Mouse (Mus musculus) lung, embryonic 14.5 days (tissue): ENCODE measurements around the gene Ebna1bp2. TPM values are rescaled to one million over a fixed set of nuclear protein-coding genes. Genes with fewer than 3 reads are reported as not detected.
A peak's percentile ranks its signal among the peaks of the same experiment; 100 is the strongest.

ENCODE experiments used
- ATAC-seq: fragments of 200-750 bp; cut with Nextera tagmentation; 2 replicates; pipeline ENCODE4 v1.8.0; 2017; ENCODE audit warnings: mild to moderate bottlenecking, moderate TSS enrichment, moderate library complexity; ENCODE audit not compliant: insufficient read depth
- DNase-seq: peaks from one replicate; pipeline ENCODE4 v3.0.0-alpha.2; 2015
- H3K27ac ChIP-seq: fragments of 300-500 bp; sonication (generic); 2 replicates; pipeline ENCODE4 v1.5.1; 2014; ENCODE audit warnings: low read depth, mild to moderate bottlenecking, moderate library complexity
- H3K27me3 ChIP-seq: fragments of 300-500 bp; sonication (generic); 2 replicates; pipeline ENCODE4 v1.6.1; 2014; ENCODE audit warnings: low read length, control low read depth; ENCODE audit not compliant: insufficient read depth
- H3K36me3 ChIP-seq: fragments of 300-500 bp; sonication (generic); 2 replicates; pipeline ENCODE4 v1.6.1; 2014; ENCODE audit warnings: control low read depth; ENCODE audit not compliant: insufficient read depth
- H3K4me1 ChIP-seq: fragments of 300-500 bp; sonication (generic); 2 replicates; pipeline ENCODE4 v1.6.1; 2014; ENCODE audit warnings: antibody characterized with exemption, control low read depth; ENCODE audit not compliant: insufficient read depth
- H3K4me2 ChIP-seq: fragments of 300-500 bp; sonication (generic); 2 replicates; pipeline ENCODE4 v1.6.1; 2014; ENCODE audit warnings: mild to moderate bottlenecking
- H3K4me3 ChIP-seq: fragments of 300-500 bp; sonication (generic); 2 replicates; pipeline ENCODE4 v1.5.1; 2014; ENCODE audit warnings: low read depth, low read length
- H3K9ac ChIP-seq: fragments of 300-500 bp; sonication (generic); 2 replicates; pipeline ENCODE4 v1.6.1; 2014
- H3K9me3 ChIP-seq: fragments of 300-500 bp; sonication (generic); 2 replicates; pipeline ENCODE4 v1.6.1; 2016; ENCODE audit warnings: low read depth, low read length, control low read depth
- CTCF ChIP-seq: IDR thresholded peaks from 2 replicates; pipeline ENCODE4 v1.5.1; 2016; ENCODE audit warnings: antibody characterized with exemption, low read depth
- WGBS: fragments of 180-500 bp; shearing (Covaris S2); extraction: QIAGEN DNeasy Blood & Tissue Kit; methylation state at CpG from one replicate; pipeline ENCODE4 v1.1.7; 2014; 5-methylcytosine and 5-hydroxymethylcytosine counted together
- polyA plus RNA-seq: library from polyadenylated mRNA; unstranded; fragments of >200 nt; fragmentation: Nextera tagmentation; extraction: Ambion mirVana; gene quantifications from 2 replicates; pipeline ENCODE4 v1.2.1, GENCODE M21; 2014

The Ebna1bp2 gene
- polyA plus RNA-seq = 161 and 166 TPM in 2 replicates

DNA sequence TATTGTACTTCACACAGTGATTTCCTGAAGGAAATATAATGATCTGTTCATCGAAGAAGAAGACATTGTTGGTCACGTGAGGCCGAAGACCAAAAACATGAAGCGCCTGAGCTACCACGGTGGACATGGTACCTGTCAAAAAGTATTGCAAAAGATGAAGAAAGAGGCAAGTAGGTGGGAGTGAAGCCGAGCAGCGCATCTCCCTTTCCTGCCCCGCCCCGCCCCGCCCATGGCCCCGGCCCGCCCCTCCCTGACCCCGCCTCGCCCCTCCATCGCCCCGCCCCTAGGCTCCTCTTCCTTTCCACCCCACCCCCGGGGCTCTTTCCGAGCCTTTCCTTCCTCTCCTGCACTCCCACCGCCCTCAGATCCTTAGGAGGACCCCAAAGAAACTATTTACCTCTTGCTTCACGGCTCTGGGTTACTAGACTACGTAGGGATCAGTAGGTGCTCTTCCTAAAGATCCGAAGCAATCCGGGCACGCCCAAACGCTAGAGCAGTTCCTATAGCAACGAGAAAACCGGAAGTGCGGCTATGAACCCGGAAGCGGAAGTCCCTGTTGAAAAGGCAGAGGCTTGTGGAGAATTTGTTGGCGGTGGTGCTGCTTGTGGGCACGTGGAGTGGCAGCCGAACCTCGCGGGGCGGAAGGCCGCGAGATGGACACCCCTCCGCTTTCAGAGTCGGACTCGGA is at the start of gene Ebna1bp2, which contains the start of gene Cfap57:
Ebna1bp2 (plus strand) TSS at position 521 of the 688 bp plus-strand sequence.
Cfap57 (minus strand) TSS at position 499 of the 688 bp plus-strand sequence.
- Histone ChIP-seq H3K27me3 (no peaks in the 10 kb centered on the region), H3K27ac (peak within 1 kb of the TSS; percentile 26; the same call in 1 of the 2 replicates), H3K36me3 (peaks cover 27% of the 10 kb centered on the region), H3K4me1 (0 out of 2 replicates have a peak, but pooled peaks cover 2% of the 10 kb centered on the region), H3K4me3 (peak within 1 kb of the TSS; percentile 69), H3K9ac (peak within 1 kb of the TSS; percentile 76), H3K4me2 (peak within 1 kb of the TSS; percentile 91), H3K9me3 (0 out of 2 replicates have a peak, but pooled peaks cover 7% of the 10 kb centered on the region)
- WGBS = under 1% methylated on average over 41 of the region's 41 CpGs
- no peak for TF ChIP-seq CTCF
- ATAC-seq = peak; percentile 94
- DNase-seq = peak; percentile 98

DNA sequence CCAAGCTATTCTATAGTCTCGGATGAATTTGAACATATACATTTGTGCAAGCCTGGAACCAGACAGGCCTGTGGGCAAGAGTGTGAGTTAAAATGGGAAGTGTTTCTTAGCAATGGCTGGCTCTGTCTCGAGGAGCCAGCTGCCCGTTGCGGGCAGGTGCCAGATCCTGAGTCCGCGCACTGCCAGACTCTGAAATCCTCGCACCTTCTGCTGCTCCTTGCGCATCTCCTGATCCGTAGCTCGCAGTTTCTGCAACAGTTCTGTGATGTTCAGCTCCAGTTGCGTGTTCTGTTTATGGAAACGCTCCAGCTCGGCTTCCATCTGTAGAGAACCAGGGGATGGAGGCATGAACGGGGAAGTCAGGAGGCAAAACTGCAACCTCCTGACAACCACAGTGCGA is 49.2 kb upstream of the Ebna1bp2 start:
- Histone ChIP-seq H3K27ac (no peak overlapping the region), H3K4me2 (no peak overlapping the region), H3K4me1 (no peaks in the 10 kb centered on the region), H3K4me3 (no peak overlapping the region), H3K9ac (no peak overlapping the region), H3K27me3 (no peaks in the 10 kb centered on the region), H3K36me3 (no peaks in the 10 kb centered on the region), H3K9me3 (no peaks in the 10 kb centered on the region)
- 70% methylated on average over 15 of the region's 15 CpGs for WGBS
- DNase-seq (no peak), ATAC-seq (no peak)
- TF ChIP-seq CTCF = no peak

DNA sequence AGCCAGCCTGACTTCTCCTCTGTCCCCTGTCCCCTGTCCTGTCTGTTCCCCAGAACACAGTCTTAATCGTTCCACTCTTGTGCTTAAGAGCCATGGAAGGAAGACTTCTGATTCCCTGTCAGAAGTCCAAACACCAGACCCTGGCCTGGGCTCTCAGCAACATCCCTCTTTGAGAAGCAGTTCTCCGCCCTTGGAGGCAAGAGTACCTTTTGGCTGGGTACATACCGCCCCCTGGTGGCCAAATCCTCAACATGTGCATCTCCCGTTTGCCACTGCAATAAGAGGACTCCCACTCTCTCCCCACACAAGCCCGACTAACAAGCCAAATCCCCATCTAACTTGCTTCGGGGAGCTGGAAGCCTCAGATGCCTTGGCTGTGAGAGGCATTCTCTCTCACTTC is 44.5 kb upstream of the Ebna1bp2 start:
- 2% methylated on average over 6 of the region's 6 CpGs for WGBS
- peak; percentile 69 for ATAC-seq
- no peaks in the 10 kb centered on the region for H3K4me1 ChIP-seq

DNA sequence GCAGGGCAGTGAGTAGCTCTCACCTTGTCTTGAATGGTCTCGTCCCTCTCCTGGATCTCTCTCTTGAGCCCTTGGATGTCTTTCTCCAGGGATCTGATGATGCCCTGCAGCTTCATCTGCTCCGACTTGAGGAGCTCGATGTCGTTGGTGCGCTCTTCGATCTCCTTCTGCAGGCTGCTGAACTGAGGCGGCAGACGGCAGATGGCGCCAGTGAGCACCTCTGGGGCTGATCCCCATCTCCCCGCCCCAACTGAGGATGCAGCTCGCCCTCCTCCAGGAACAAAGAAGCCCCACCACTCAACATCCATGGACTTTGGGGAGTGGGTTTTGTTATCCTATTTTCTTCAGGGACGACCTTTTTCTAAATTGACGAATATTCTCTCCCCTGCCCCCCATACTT is 41.3 kb upstream of the Ebna1bp2 start:
- peak; percentile 62 for TF ChIP-seq CTCF
- WGBS = 41% methylated on average over 13 of the region's 13 CpGs
- H3K4me2 ChIP-seq = no peak overlapping the region

More for the DNA sequence above, 44.5 kb upstream of the Ebna1bp2 start:
- Histone ChIP-seq H3K9ac (no peak overlapping the region), H3K4me2 (no peak overlapping the region), H3K27me3 (no peaks in the 10 kb centered on the region), H3K36me3 (no peaks in the 10 kb centered on the region), H3K27ac (no peak overlapping the region), H3K4me3 (no peak overlapping the region), H3K9me3 (no peaks in the 10 kb centered on the region)
- DNase-seq = peak; percentile 94
- peak; percentile 94 for TF ChIP-seq CTCF

DNA sequence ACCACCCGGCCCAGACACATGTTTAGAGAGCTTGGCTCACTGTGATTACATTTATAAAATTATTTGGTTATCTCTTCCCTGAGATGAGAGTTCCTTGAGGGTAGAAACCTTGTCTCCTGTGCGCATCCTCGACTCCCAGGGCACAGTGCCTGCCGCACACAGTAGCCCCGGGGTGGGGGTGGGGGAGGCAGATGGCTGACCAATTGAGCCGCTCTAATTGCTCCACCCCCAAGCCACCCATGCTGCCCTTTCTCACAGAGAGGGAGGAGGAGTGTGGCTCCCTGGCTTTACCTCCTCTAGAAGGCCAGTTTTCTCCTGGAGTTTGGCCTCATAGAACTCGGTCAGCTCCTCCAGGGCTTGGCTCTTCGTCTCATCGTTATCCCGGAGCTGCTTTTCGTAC is 39.1 kb upstream of the Ebna1bp2 start:
- 40% methylated on average over 11 of the region's 11 CpGs for WGBS
- no peak overlapping the region for H3K4me3 ChIP-seq
- no peak for ATAC-seq

More for the DNA sequence above, 41.3 kb upstream of the Ebna1bp2 start:
- DNase-seq = peak; percentile 52
- Histone ChIP-seq H3K27me3 (no peaks in the 10 kb centered on the region), H3K27ac (no peak overlapping the region), H3K9me3 (no peaks in the 10 kb centered on the region), H3K4me3 (no peak overlapping the region), H3K9ac (no peak overlapping the region), H3K4me1 (no peaks in the 10 kb centered on the region), H3K36me3 (no peaks in the 10 kb centered on the region)
- no peak for ATAC-seq

DNA sequence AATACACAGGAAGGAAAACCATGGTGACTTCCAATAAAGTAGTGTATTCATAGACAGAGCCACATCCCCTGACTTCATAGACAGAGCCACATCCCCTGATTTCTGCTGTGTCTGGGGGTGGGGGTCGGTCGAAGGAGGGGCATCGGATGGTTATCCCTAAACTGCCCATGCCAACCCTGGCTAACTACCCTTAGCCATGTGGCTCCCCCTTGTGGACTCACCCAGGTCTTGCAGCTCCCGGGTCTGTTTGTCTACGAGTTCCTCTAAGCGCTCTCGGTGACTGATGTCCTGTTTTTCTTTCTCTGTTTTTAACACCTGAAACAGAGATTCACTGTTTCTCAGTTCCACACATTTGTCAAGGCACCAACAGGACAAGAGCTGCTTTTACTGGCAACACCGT is 38.0 kb upstream of the Ebna1bp2 start:
- WGBS = 92% methylated on average over 8 of the region's 8 CpGs
- DNase-seq (no peak), ATAC-seq (no peak)
- no peaks in the 10 kb centered on the region for H3K27me3 ChIP-seq
- H3K27ac ChIP-seq = no peak overlapping the region
- TF ChIP-seq CTCF = peak; percentile 15; the same call in 1 of the 2 replicates
- no peaks in the 10 kb centered on the region for H3K36me3 ChIP-seq
- H3K9me3 ChIP-seq = no peaks in the 10 kb centered on the region
- H3K4me2 ChIP-seq = no peak overlapping the region
- H3K4me3 ChIP-seq = no peak overlapping the region
- H3K4me1 ChIP-seq = no peaks in the 10 kb centered on the region
- no peak overlapping the region for H3K9ac ChIP-seq

More for the DNA sequence above, 39.1 kb upstream of the Ebna1bp2 start:
- H3K9me3 ChIP-seq = no peaks in the 10 kb centered on the region
- no peaks in the 10 kb centered on the region for H3K27me3 ChIP-seq
- H3K4me1 ChIP-seq = no peaks in the 10 kb centered on the region
- H3K9ac ChIP-seq = no peak overlapping the region
- DNase-seq = no peak
- no peaks in the 10 kb centered on the region for H3K36me3 ChIP-seq
- H3K4me2 ChIP-seq = no peak overlapping the region
- no peak overlapping the region for H3K27ac ChIP-seq
- no peak for TF ChIP-seq CTCF

DNA sequence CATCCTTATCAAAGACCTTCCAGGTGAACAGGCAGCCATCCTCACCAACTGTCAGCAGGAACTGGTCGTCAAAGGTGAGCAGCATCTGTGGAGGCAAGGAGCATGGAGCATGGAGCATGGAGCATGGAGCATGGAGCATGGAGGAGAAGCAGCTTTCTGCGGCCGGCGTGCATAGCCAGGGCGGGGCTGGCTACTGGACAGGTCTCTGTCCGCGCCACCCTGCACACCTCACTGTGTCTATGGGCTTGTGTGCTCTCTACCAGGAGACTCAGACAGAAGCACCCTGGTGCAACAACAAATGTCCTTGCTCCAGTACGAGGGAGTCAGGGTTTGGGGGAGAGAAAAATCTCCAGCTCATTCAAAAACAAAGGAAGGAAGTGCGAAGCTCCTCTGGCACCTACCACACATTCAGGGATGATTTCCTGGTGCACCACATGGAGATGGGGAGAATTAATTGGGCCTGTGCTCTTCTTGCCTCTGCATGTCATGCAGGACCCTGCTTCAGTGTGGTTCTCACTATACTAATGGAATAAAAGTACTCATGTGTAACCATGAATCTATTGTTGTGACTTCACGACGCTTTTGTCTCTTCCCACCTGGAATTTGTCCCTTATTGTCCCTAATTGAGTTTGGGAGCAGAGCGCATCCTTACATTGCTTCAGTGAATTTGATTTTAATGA is 31.4 kb upstream of the Ebna1bp2 start:
- no peak overlapping the region for H3K27ac ChIP-seq
- no peak for ATAC-seq
- 64% methylated on average over 12 of the region's 12 CpGs for WGBS

More for the DNA sequence above, 31.4 kb upstream of the Ebna1bp2 start:
- TF ChIP-seq CTCF = no peak
- no peaks in the 10 kb centered on the region for H3K4me1 ChIP-seq
- no peak for DNase-seq
- no peaks in the 10 kb centered on the region for H3K9me3 ChIP-seq
- H3K9ac ChIP-seq = no peak overlapping the region
- no peaks in the 10 kb centered on the region for H3K36me3 ChIP-seq
- H3K4me3 ChIP-seq = no peak overlapping the region
- no peak overlapping the region for H3K4me2 ChIP-seq
- H3K27me3 ChIP-seq = no peaks in the 10 kb centered on the region
